In genomic region chr4:87061696-87062095, GRCm38 (mm10) we compare ENCODE assay signal across 15 mouse cellular contexts.
"Had no signal": no experiment of that assay in that cellular context is flagged by ENCODE, and none has a peak within 500 bp of the region (broad histone marks: within the 10 kb centered on the region; RNA-seq: fewer than 3 reads in every experiment).

No protein-coding gene starts in this region.

- H3K36me3 ChIP-seq: liver, embryonic 13.5 days; midbrain, embryonic 13.5 days; stomach, embryonic 15.5 days had no signal

- H3K27ac ChIP-seq: liver, embryonic 13.5 days; midbrain, embryonic 13.5 days; stomach, embryonic 15.5 days had no signal

- H3K9ac ChIP-seq: liver, embryonic 13.5 days; midbrain, embryonic 13.5 days; stomach, embryonic 15.5 days had no signal

- DNase-seq: kidney, adult 18-20 months; kidney, adult 9 months; kidney, postnatal 25 days; liver, embryonic 13.5 days; lung, adult 2 months; lung, postnatal 14 days; lung, postnatal 4 days; retina, postnatal 1 day; right cerebral cortex, postnatal 25 days; spleen, adult 18-20 months; thymus, postnatal 25 days had no signal

- H3K4me3 ChIP-seq: liver, embryonic 13.5 days; midbrain, embryonic 13.5 days; myocyte; stomach, embryonic 15.5 days had no signal

- ATAC-seq: intestine, embryonic 16.5 days had no signal

- H3K4me1 ChIP-seq: liver, embryonic 13.5 days; stomach, embryonic 15.5 days had no signal

- H3K9me3 ChIP-seq: liver, embryonic 13.5 days; midbrain, embryonic 13.5 days; stomach, embryonic 15.5 days had no signal

- H3K27me3 ChIP-seq: liver, embryonic 13.5 days; midbrain, embryonic 13.5 days; stomach, embryonic 15.5 days had no signal

- H3K4me2 ChIP-seq: liver, embryonic 13.5 days; midbrain, embryonic 13.5 days; stomach, embryonic 15.5 days had no signal
